Mouse (Mus musculus): ENCODE measurements around the gene A730071L15Rik. TPM values are rescaled to one million over a fixed set of nuclear protein-coding genes. Genes with fewer than 3 reads are reported as not detected.

The A730071L15Rik gene
- polyA plus RNA-seq, 1 experiment from 2014 or later = 0.32 TPM

GRCm38 (mm10) chr11:6163062-6163461 lies 36.8 kb upstream of the A730071L15Rik start:
- Histone ChIP-seq H3K4me3 (replicated peaks; ENCODE audit: low read length) (no peak overlapping the region), H3K9me3 (replicated peaks; ENCODE audit: control insufficient read depth, low read length) (no peaks in the 10 kb centered on the region), H3K36me3 (ENCODE audit: control insufficient read depth, insufficient read depth, low read length) (no peaks in the 10 kb centered on the region), H3K4me1 (ENCODE audit: control insufficient read depth, insufficient read depth, low read length) (no peaks in the 10 kb centered on the region), H3K27me3 (ENCODE audit: control insufficient read depth, insufficient read depth, low read length) (no peaks in the 10 kb centered on the region), H3K9ac (ENCODE audit: low read length) (no peak overlapping the region), H3K4me2 (ENCODE audit: low read depth, low read length) (no peak overlapping the region), H3K27ac (ENCODE audit: low read length) (no peak overlapping the region)
- WGBS = 96% methylated on average over 3 of the region's 3 CpGs
- no peak for ATAC-seq (ENCODE audit: insufficient read depth, low FRiP score)

- Histone ChIP-seq H3K9me3 (replicated peaks; ENCODE audit: control insufficient read depth, low read length) (no peaks in the 10 kb centered on the region), H3K4me3 (replicated peaks; ENCODE audit: low read length) (no peak overlapping the region), H3K4me1 (ENCODE audit: control insufficient read depth, insufficient read depth, low read length) (no peaks in the 10 kb centered on the region), H3K27ac (ENCODE audit: low read length) (no peak overlapping the region), H3K36me3 (ENCODE audit: control insufficient read depth, insufficient read depth, low read length) (no peaks in the 10 kb centered on the region), H3K9ac (ENCODE audit: low read length) (no peak overlapping the region), H3K27me3 (ENCODE audit: control insufficient read depth, insufficient read depth, low read length) (no peaks in the 10 kb centered on the region), H3K4me2 (ENCODE audit: low read depth, low read length) (no peak overlapping the region)
- ATAC-seq (ENCODE audit: insufficient read depth, low FRiP score) = no peak
- WGBS = 82% methylated on average over 12 of the region's 12 CpGs
These were observed 36.1 kb upstream of the A730071L15Rik start for GRCm38 (mm10) chr11:6163706-6164105.

DNA sequence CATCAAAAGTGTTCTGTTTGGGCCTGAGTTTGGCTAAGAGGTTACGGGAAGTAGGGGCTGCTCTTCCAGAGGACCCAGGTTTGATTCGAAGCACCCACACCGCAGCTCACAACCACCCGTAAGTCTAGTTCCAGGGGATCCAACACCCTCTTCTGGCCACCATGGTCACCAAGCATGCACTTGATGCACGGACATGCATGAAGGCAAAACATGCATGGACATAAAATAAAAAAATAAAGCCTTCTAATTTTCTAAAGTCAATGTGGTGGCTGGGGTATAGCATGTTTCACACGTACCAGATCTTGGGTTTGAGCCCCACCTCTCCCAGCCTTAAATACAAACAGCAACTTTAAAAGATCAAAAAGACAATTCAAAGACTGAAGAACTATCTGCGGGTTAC lies 35.0 kb upstream of the A730071L15Rik start:
- Histone ChIP-seq H3K36me3 (ENCODE audit: control insufficient read depth, insufficient read depth, low read length) (no peaks in the 10 kb centered on the region), H3K9ac (ENCODE audit: low read length) (no peak overlapping the region), H3K9me3 (replicated peaks; ENCODE audit: control insufficient read depth, low read length) (no peaks in the 10 kb centered on the region), H3K27ac (ENCODE audit: low read length) (no peak overlapping the region), H3K4me1 (ENCODE audit: control insufficient read depth, insufficient read depth, low read length) (no peaks in the 10 kb centered on the region), H3K4me3 (replicated peaks; ENCODE audit: low read length) (no peak overlapping the region), H3K27me3 (ENCODE audit: control insufficient read depth, insufficient read depth, low read length) (no peaks in the 10 kb centered on the region), H3K4me2 (ENCODE audit: low read depth, low read length) (no peak overlapping the region)
- 94% methylated on average over 7 of the region's 7 CpGs for WGBS
- ATAC-seq (ENCODE audit: insufficient read depth, low FRiP score) = no peak

DNA sequence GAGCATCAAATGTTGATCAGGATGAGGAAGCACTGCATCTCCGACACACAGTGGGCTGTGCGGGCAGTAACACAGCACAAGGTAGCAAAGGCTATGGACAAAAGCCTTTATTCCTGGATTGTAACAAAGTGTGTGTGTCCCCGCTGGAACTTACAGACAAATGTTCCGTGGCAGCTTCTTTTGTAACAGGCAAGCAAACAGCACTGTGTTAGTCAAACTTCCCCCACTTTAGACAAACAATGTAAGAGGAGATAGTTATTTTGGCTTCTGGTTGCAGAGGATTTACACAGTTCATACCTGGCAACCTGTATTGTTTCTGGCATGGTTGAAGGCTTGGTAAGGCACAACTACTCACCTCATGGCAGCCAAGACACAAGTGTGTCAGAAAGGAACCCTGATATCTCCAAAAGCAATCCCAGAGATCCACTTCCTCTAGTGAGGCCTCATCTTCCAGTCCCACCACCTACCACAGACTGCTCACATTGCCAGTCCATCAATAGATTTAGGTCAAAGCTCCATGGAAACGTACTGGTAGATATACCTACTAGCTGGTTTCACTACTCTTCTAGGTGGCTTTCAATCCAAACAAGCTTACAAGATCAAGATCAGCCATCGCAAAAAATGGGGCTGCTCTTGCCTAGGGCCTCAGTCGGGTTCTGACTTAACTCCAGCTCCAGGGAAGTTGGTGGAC lies 34.3 kb upstream of the A730071L15Rik start:
- ATAC-seq (ENCODE audit: insufficient read depth, low FRiP score) = no peak
- 86% methylated on average over 7 of the region's 7 CpGs for WGBS

DNA sequence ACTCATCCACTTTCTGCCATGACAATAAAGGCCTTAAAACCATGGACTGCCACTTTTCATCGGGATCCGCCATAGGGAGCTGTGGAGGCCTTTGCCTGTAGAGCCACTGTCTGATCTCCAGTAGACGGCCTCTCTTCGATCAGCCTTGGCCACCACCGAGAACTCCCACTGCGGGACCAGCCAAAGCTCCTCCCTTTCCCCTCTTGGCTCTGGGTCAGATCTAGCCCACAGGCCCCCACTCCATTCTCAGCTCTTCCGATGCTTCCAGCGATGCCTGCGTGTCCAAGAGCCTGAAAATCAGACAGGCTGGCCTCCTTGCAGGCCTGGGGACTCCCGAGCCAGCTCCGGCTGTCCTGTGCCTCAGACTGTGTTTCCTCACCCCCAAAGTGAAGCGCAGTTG lies 33.5 kb upstream of the A730071L15Rik start:
- Histone ChIP-seq H3K36me3 (ENCODE audit: control insufficient read depth, insufficient read depth, low read length) (no peaks in the 10 kb centered on the region), H3K4me1 (ENCODE audit: control insufficient read depth, insufficient read depth, low read length) (no peaks in the 10 kb centered on the region), H3K9me3 (replicated peaks; ENCODE audit: control insufficient read depth, low read length) (no peaks in the 10 kb centered on the region), H3K27ac (ENCODE audit: low read length) (no peak overlapping the region), H3K27me3 (ENCODE audit: control insufficient read depth, insufficient read depth, low read length) (no peaks in the 10 kb centered on the region), H3K4me2 (ENCODE audit: low read depth, low read length) (no peak overlapping the region), H3K4me3 (replicated peaks; ENCODE audit: low read length) (no peak overlapping the region), H3K9ac (ENCODE audit: low read length) (no peak overlapping the region)
- WGBS = 93% methylated on average over 12 of the region's 12 CpGs
- ATAC-seq (ENCODE audit: insufficient read depth, low FRiP score) = no peak

More for the DNA sequence above, 34.3 kb upstream of the A730071L15Rik start:
- Histone ChIP-seq H3K36me3 (ENCODE audit: control insufficient read depth, insufficient read depth, low read length) (no peaks in the 10 kb centered on the region), H3K9ac (ENCODE audit: low read length) (no peak overlapping the region), H3K27me3 (ENCODE audit: control insufficient read depth, insufficient read depth, low read length) (no peaks in the 10 kb centered on the region), H3K4me3 (replicated peaks; ENCODE audit: low read length) (no peak overlapping the region), H3K27ac (ENCODE audit: low read length) (no peak overlapping the region), H3K9me3 (replicated peaks; ENCODE audit: control insufficient read depth, low read length) (no peaks in the 10 kb centered on the region), H3K4me2 (ENCODE audit: low read depth, low read length) (no peak overlapping the region), H3K4me1 (ENCODE audit: control insufficient read depth, insufficient read depth, low read length) (no peaks in the 10 kb centered on the region)

DNA sequence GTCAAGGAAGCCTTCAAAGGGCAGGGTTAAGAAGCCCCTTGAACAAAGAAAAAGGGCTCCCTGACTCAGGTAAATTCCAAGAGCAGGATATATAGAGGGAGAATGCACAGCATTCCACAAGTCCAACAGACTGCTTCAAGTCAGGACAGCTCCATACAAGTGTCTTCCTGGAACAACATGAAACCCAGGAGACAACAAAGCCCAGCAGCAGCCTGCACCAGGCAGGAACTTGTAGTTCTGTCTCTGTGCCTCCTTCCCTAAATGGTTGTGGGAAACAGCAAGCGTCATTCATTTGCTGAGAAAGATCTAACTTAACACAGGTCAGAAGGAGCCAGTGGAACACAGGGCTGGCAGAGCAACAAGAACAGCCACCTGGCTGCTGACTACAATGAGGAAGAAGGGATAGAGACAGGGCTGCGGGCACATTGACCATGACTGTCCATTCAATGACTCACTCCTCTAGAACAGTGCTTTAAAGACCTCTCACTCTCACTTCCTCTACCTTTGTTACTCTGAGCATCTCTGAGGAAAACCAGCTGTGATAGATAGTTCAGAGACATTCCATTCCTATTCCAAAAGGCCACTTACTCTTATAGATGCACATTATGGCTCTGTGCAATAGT lies 30.7 kb upstream of the A730071L15Rik start:
- no peak for ATAC-seq (ENCODE audit: insufficient read depth, low FRiP score)
- 79% methylated on average over 2 of the region's 2 CpGs for WGBS

DNA sequence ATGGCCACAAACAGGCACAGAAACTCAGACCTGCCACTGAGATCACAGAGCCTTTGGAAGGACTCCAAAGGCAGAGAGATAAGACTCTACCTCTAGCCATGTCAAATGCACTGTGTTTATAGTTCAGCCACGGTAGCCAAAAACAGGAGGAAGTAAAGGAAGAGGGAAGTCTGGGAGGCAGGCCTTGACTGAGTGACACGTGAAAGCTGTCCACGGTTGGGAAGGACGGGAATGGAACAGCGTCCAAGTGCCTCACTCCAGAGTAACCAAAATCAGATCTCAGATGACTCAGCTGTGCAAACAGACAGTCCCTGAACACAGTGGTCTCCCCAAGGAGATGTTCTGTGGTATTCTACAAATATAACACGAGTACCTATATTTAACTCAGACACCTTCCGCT lies 25.1 kb upstream of the A730071L15Rik start:
- Histone ChIP-seq H3K9ac (ENCODE audit: low read length) (no peak overlapping the region), H3K9me3 (replicated peaks; ENCODE audit: control insufficient read depth, low read length) (no peaks in the 10 kb centered on the region), H3K36me3 (ENCODE audit: control insufficient read depth, insufficient read depth, low read length) (no peaks in the 10 kb centered on the region), H3K27me3 (ENCODE audit: control insufficient read depth, insufficient read depth, low read length) (no peaks in the 10 kb centered on the region), H3K4me3 (replicated peaks; ENCODE audit: low read length) (no peak overlapping the region), H3K4me2 (ENCODE audit: low read depth, low read length) (no peak overlapping the region), H3K27ac (ENCODE audit: low read length) (no peak overlapping the region), H3K4me1 (ENCODE audit: control insufficient read depth, insufficient read depth, low read length) (peaks cover 13% of the 10 kb centered on the region)
- ATAC-seq (ENCODE audit: insufficient read depth, low FRiP score) = no peak
- 36% methylated on average over 7 of the region's 7 CpGs for whole genome bisulfite sequencing

More for the DNA sequence above, 30.7 kb upstream of the A730071L15Rik start:
- H3K4me2 ChIP-seq (ENCODE audit: low read depth, low read length) = no peak overlapping the region
- no peak overlapping the region for H3K27ac ChIP-seq (ENCODE audit: low read length)
- H3K27me3 ChIP-seq (ENCODE audit: control insufficient read depth, insufficient read depth, low read length) = no peaks in the 10 kb centered on the region
- H3K4me1 ChIP-seq (ENCODE audit: control insufficient read depth, insufficient read depth, low read length) = no peaks in the 10 kb centered on the region
- H3K4me3 ChIP-seq (replicated peaks; ENCODE audit: low read length) = no peak overlapping the region
- no peaks in the 10 kb centered on the region for H3K9me3 ChIP-seq (replicated peaks; ENCODE audit: control insufficient read depth, low read length)
- H3K36me3 ChIP-seq (ENCODE audit: control insufficient read depth, insufficient read depth, low read length) = no peaks in the 10 kb centered on the region
- no peak overlapping the region for H3K9ac ChIP-seq (ENCODE audit: low read length)

GRCm38 (mm10) chr11:6175506-6175905 lies 24.3 kb upstream of the A730071L15Rik start:
- 33% methylated on average over 1 of the region's 1 CpGs for WGBS
- Histone ChIP-seq H3K4me1 (ENCODE audit: control insufficient read depth, insufficient read depth, low read length) (peaks cover 16% of the 10 kb centered on the region), H3K4me2 (ENCODE audit: low read depth, low read length) (no peak overlapping the region), H3K4me3 (replicated peaks; ENCODE audit: low read length) (no peak overlapping the region), H3K27me3 (ENCODE audit: control insufficient read depth, insufficient read depth, low read length) (no peaks in the 10 kb centered on the region), H3K9me3 (replicated peaks; ENCODE audit: control insufficient read depth, low read length) (no peaks in the 10 kb centered on the region), H3K9ac (ENCODE audit: low read length) (no peak overlapping the region), H3K27ac (ENCODE audit: low read length) (no peak overlapping the region), H3K36me3 (ENCODE audit: control insufficient read depth, insufficient read depth, low read length) (no peaks in the 10 kb centered on the region)
- no peak for ATAC-seq (ENCODE audit: insufficient read depth, low FRiP score)

DNA sequence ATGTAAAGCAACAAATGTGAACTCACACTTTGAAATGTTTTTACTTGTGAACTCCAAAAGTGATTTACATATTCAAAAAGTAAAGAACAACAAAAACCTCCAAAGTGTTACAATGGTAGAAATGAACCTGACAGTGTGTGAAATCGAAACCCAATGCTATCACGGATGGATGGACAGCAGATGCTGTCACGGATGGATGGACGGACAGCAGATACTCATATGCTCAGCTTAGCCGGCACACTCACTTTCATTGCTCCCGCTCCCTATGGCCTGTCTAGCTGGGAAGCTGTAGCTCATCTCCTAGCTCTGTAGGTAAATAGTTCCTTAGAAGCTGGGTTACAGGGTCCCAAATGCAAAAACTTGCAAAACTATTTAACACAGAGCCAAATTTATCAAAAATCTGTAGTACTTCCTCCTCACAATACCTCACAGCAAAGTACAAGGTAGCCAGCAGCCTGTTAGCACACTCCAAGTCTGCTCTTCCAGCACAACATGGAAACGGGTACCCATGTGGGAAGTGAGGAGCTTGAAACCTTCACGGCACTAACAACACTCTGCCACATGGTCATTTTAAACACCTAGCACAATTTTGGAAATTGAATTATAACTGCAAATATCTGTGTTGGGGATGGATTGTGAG lies 21.9 kb upstream of the A730071L15Rik start:
- Histone ChIP-seq H3K9me3 (replicated peaks; ENCODE audit: control insufficient read depth, low read length) (no peaks in the 10 kb centered on the region), H3K36me3 (ENCODE audit: control insufficient read depth, insufficient read depth, low read length) (no peaks in the 10 kb centered on the region), H3K27me3 (ENCODE audit: control insufficient read depth, insufficient read depth, low read length) (no peaks in the 10 kb centered on the region), H3K4me1 (ENCODE audit: control insufficient read depth, insufficient read depth, low read length) (peaks cover 16% of the 10 kb centered on the region), H3K27ac (ENCODE audit: low read length) (no peak overlapping the region), H3K4me3 (replicated peaks; ENCODE audit: low read length) (no peak overlapping the region), H3K4me2 (ENCODE audit: low read depth, low read length) (no peak overlapping the region), H3K9ac (ENCODE audit: low read length) (no peak overlapping the region)
- WGBS = 84% methylated on average over 8 of the region's 8 CpGs
- ATAC-seq (ENCODE audit: insufficient read depth, low FRiP score) = no peak
